ENCODE assay signal across 7 mouse cellular contexts in the genomic region with DNA sequence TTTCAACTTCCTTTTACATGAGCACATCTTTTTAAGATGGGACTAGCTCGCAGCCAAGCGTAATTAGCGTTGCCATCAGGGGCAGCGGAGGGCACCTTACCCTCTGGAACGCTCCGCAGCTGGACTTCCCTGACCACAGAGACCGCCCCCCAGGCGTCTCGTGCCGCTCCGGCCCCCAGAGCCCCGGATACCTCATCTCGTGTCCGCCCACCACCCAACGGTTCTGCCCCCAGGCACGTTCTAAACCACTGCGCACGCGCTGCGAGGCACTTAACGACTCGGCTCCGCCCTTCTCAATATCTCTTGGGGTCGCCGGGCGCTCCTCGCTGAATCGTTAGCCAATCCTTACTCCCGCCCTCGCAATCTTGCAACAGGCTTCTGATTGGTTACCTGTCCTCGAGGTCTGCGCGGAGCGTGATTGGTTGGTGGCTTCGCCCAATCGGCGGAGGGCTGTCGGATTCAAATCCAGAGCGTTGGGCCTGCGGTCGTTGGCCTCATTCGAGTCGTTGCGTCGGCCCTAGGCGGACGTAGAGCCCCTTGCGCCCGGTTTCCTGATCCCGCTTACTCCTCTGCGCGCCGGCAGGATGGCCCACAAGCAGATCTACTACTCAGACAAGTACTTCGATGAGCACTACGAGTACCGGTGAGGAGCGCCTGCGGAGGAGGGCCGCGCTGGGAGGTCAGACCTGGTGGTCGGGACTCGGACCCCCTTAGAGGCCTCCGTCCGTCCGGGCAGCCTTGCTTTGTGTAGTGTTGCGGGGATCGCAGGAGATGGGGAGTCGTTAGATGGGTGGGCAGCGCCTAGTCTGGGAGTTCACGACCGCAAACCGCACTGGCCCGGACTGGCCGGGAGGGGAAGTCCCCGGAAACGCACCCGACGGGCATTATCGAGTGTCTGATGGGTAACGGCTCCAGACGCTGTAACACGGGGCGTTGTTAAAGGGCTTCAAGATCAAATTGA. TPM values are rescaled to one million over a fixed set of nuclear protein-coding genes. Genes with fewer than 3 reads are reported as not detected.
DNase-seq lines count a peak whose midpoint lies in the region; ATAC-seq lines count a peak whose summit lies in the region.

Gene Cks2 (plus strand): TSS at position 404 of the 961 bp plus-strand sequence.

- peak; percentile 94 for ATAC-seq in intestine, embryonic 16.5 days
- peak; percentile 98 for ATAC-seq in midbrain, embryonic 11.5 days (ENCODE audit: low FRiP score)

- no peaks in the 10 kb centered on the region for H3K9me3 ChIP-seq in intestine, embryonic 16.5 days (ENCODE audit: control insufficient read depth, low read length)
- no peaks in the 10 kb centered on the region for H3K9me3 ChIP-seq in midbrain, embryonic 11.5 days (ENCODE audit: control insufficient read depth, low read length)

- no peaks in the 10 kb centered on the region for H3K27me3 ChIP-seq in intestine, embryonic 16.5 days (replicated peaks; ENCODE audit: control insufficient read depth, insufficient read depth, low read length)
- no peaks in the 10 kb centered on the region for H3K27me3 ChIP-seq in midbrain, embryonic 11.5 days (ENCODE audit: control insufficient read depth, insufficient read depth, low read length)

- H3K4me1 ChIP-seq in intestine, embryonic 16.5 days (ENCODE audit: control insufficient read depth, insufficient read depth, low read length) = peaks cover 18% of the 10 kb centered on the region
- H3K4me1 ChIP-seq in midbrain, embryonic 11.5 days (ENCODE audit: control insufficient read depth, insufficient read depth, low read length) = peaks cover 12% of the 10 kb centered on the region

- no peaks in the 10 kb centered on the region for H3K36me3 ChIP-seq in intestine, embryonic 16.5 days (ENCODE audit: control insufficient read depth, insufficient read depth, low read length)
- H3K36me3 ChIP-seq in midbrain, embryonic 11.5 days (ENCODE audit: control insufficient read depth, insufficient read depth, low read length) = no peaks in the 10 kb centered on the region

- peak within 1 kb of the TSS; percentile 91 for H3K27ac ChIP-seq in intestine, embryonic 16.5 days (ENCODE audit: low read length)
- peak within 1 kb of the TSS; percentile 42; the same call in 1 of the 2 replicates for H3K27ac ChIP-seq in midbrain, embryonic 11.5 days (ENCODE audit: low read depth, low read length)

- peak within 1 kb of the TSS; percentile 78 for H3K4me3 ChIP-seq in intestine, embryonic 16.5 days (ENCODE audit: low read length)
- H3K4me3 ChIP-seq in midbrain, embryonic 11.5 days (ENCODE audit: low read depth, low read length) = peak within 1 kb of the TSS; percentile 75

- H3K9ac ChIP-seq in intestine, embryonic 16.5 days (ENCODE audit: low read depth, low read length) = peak within 1 kb of the TSS; percentile 88
- H3K9ac ChIP-seq in midbrain, embryonic 11.5 days (ENCODE audit: low read length) = peak within 1 kb of the TSS; percentile 91

- H3K4me2 ChIP-seq in intestine, embryonic 16.5 days (ENCODE audit: low read depth, low read length) = peak within 1 kb of the TSS; percentile 62
- peak within 1 kb of the TSS; percentile 69 for H3K4me2 ChIP-seq in midbrain, embryonic 11.5 days

- peak; percentile 97 for DNase-seq in adrenal gland, adult 8-10 months
- DNase-seq in embryo, embryonic 9.5 days (ENCODE audit: extremely low spot score) = peak; percentile 97
- peak; percentile 85 to 96 for DNase-seq in gastrocnemius, postnatal 4 days (ENCODE audit: low spot score in 2 of 2)
- DNase-seq in left cerebral cortex, postnatal 36 days (ENCODE audit: low spot score in 2 of 2) = peak; percentile 95 to 96
- peak; percentile 99 for DNase-seq in midbrain, embryonic 11.5 days (ENCODE audit: low spot score, missing footprints)
- peak; percentile 97 for DNase-seq in skeletal muscle tissue, adult 2 months (ENCODE audit: low read depth, low spot score)

- under 1% methylated on average over 83 of the region's 83 CpGs for WGBS in intestine, embryonic 16.5 days
- under 1% methylated on average over 83 of the region's 83 CpGs for WGBS in midbrain, embryonic 11.5 days

- intact Hi-C loops in left cerebral cortex, postnatal 36 days (cut with DNase I) = no loop called here

RNA-seq across cellular contexts. Expression of gene Cks2, which starts in this region (rescaled TPM):
- 1 to 10 TPM; 3.4 to 7.4 (median 5.3) TPM for total RNA-seq in adrenal gland, adult 8-10 months (2022)
- 10 to 100 TPM; 22.3 to 26.5 TPM for total RNA-seq in gastrocnemius, postnatal 4 days (2021)
- polyA plus RNA-seq in intestine, embryonic 16.5 days (2015; fragmentation: Nextera tagmentation; extraction: Ambion mirVana) = 247 and 266 TPM in 2 replicates
- 1 to 10 TPM; 2.0 to 2.9 TPM for total RNA-seq in left cerebral cortex, postnatal 36 days (2021)
- polyA plus RNA-seq in midbrain, embryonic 11.5 days (2014; fragmentation: Nextera tagmentation; extraction: Ambion mirVana) = 364 and 404 TPM in 2 replicates

Comparison
In these comparisons a context has a peak if more than half of its experiments do, and no peak if none do; other contexts are left out.
1. Peak in every context shown above with its lines: DNase-seq, ATAC-seq, H3K4me3 ChIP-seq and H3K27ac ChIP-seq.